Mouse (Mus musculus) effector memory CD4-positive, alpha-beta T cell, adult 5 months (primary cell): ENCODE results near the gene Ints3. TPM values are rescaled to one million over a fixed set of nuclear protein-coding genes. Genes with fewer than 3 reads are reported as not detected.

ENCODE experiments used
- polyA plus RNA-seq: library from polyadenylated mRNA; unstranded; fragments of 100-300 nt; shearing (Covaris generic); gene quantifications from one replicate; pipeline ENCODE4 v1.2.1, GENCODE M21; 2017

The Ints3 gene
- 18.6 TPM for polyA plus RNA-seq

GRCm38 (mm10) chr3:90433381-90434020 lies at the start of gene Ints3:
Ints3 (minus strand) TSS chr3:90433622.

DNA sequence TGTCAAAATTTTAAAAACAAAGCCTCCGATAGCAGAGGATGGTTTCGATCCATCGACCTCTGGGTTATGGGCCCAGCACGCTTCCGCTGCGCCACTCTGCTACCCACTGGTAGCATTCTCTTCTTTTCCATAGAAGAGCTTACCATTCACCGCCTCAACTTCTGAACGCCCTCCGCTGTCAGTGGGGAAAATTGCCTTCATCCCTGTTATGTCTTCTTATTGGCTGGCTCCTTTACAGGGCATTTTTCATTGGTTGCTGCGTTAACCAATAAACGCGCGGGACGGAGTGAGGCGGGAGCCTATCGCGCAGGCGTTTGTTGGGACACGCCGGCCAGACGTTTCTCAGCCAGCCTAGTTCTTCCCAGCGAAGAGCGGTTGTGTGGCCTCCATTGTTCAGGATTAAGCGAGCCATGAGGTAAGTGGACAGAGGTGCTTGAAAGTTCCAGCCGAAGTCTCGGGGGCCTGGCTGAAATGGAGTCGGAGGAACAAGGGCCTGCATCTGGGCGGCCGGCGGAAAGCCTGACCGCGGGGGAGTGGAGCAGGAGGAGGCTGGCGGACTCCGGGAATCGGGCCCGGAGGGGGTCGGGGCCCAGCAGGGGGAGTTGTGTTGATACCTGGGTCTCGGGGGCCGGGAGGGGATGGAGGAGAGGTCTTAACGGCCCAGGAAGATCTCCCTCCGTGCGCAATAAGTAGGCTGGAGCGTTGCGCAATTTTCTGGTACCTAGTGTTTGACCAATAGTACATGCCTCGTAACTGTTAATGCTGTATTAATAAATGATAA lies 42.6 kb upstream of the Ints3 start, which contains the start of gene Ilf2:
Gene Ilf2 (plus strand): TSS at position 296 of the 781 bp plus-strand sequence.

GRCm38 (mm10) chr3:90465686-90466310 lies 32.4 kb upstream of the Ints3 start, which contains the start of gene Npr1:
Npr1 (minus strand) TSS chr3:90465866.

DNA sequence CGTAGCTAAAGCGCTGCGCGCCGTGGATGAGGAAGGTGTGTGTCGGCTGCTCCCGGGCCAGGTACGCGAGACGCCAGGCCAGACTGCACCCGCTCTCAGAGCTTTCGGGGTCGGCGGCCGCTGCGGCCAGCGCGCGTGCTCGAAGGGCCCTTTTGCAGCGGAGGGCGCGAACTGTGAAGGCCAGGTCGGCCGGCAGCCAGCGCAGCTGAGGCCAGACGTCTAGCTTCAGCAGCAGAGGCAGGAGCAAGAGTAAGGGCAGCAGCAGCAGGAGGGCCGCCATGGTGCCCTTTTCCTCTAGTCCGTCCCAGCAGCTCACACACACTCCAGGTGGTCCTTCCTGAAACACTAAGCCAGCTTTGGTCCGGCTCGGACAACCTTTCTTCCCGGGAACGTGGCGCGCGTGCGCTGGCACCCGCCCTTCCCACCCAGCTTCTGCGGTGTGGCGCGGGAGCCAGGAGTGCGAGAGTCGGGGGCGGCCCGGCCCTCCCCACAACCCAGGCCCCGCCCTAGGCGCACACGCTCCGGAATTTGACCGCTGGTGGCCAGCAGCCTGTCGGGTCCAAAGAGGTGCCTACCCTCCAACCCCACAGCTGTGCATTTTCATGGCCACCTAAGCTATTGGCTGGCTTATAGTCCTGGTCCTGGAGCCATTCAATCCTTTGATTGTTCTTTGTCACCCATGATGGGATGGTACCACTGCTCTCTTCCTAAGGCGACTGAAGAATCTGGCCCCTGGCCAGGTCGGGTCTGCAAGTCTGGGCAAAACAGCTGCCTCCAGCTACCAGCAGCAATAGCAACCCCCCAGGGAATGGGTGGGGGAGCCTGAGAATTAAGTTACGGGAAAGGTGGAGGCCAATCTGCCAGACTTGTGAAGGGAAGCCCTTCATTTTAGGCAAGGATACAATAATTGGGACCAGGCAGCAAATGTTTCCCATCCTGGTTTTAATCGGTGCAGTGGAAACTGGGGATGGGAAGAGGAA lies 43.6 kb downstream of the Ints3 start, which contains the start of gene Slc27a3:
Gene Slc27a3 (minus strand): TSS at position 428 of the 980 bp plus-strand sequence.

Other genes with a start within 250 kb of the Ints3 start
- gene Rps27, start 220.0 kb downstream of the Ints3 start, polyA plus RNA-seq: 3,522 TPM
- 0.42 TPM for gene Rab13, start 219.9 kb downstream of the Ints3 start, polyA plus RNA-seq
- gene Jtb, start 202.0 kb downstream of the Ints3 start, polyA plus RNA-seq: 130 TPM
- gene Creb3l4, start 190.1 kb downstream of the Ints3 start, polyA plus RNA-seq: not detected
- 1.9 TPM for gene Slc39a1, start 185.4 kb downstream of the Ints3 start, polyA plus RNA-seq
- gene Crtc2, start 179.5 kb downstream of the Ints3 start, polyA plus RNA-seq: 116 TPM
- gene Dennd4b, start 168.4 kb downstream of the Ints3 start, polyA plus RNA-seq: 34.1 TPM
- gene Gatad2b, start 140.4 kb downstream of the Ints3 start, polyA plus RNA-seq: 11.9 TPM
- gene Slc27a3, start 43.7 kb downstream of the Ints3 start, polyA plus RNA-seq: not detected
- gene Npr1, start 32.2 kb upstream of the Ints3 start, polyA plus RNA-seq: not detected
- gene Ilf2, start 42.5 kb upstream of the Ints3 start, polyA plus RNA-seq: 84.0 TPM
- gene Snapin, start 57.4 kb upstream of the Ints3 start, polyA plus RNA-seq: 56.9 TPM
- gene Chtop, start 75.9 kb upstream of the Ints3 start, polyA plus RNA-seq: 165 TPM
- gene S100a1, start 80.8 kb upstream of the Ints3 start, polyA plus RNA-seq: 1.1 TPM
- 123 TPM for gene S100a13, start 80.8 kb upstream of the Ints3 start, polyA plus RNA-seq
- not detected for gene S100a14, start 93.2 kb upstream of the Ints3 start, polyA plus RNA-seq
- not detected for gene S100a16, start 103.6 kb upstream of the Ints3 start, polyA plus RNA-seq
- gene S100a3, start 127.0 kb upstream of the Ints3 start, polyA plus RNA-seq: 2.3 TPM
- gene S100a2, start 156.6 kb upstream of the Ints3 start, polyA plus RNA-seq: not detected
- not detected for gene Gm42674, start 168.3 kb upstream of the Ints3 start, polyA plus RNA-seq
- 279 TPM for gene S100a4, start 170.1 kb upstream of the Ints3 start, polyA plus RNA-seq
- not detected for gene S100a5, start 174.9 kb upstream of the Ints3 start, polyA plus RNA-seq
- gene S100a6, start 179.3 kb upstream of the Ints3 start, polyA plus RNA-seq: 579 TPM
- gene S100a7a, start 220.4 kb upstream of the Ints3 start, polyA plus RNA-seq: 0.39 TPM
- not detected for gene S100a8, start 235.4 kb upstream of the Ints3 start, polyA plus RNA-seq